Mouse (Mus musculus) ovary, postnatal 36 days (tissue): ENCODE measurements around the gene Kif19a.
A peak's percentile ranks its signal among the peaks of the same experiment; 100 is the strongest.

ENCODE experiments used
- DNase-seq: peaks from one replicate; pipeline ENCODE4 v3.0.0; 2022; ENCODE audit warnings: low spot score, mixed read lengths

Gene Kif19a

DNA sequence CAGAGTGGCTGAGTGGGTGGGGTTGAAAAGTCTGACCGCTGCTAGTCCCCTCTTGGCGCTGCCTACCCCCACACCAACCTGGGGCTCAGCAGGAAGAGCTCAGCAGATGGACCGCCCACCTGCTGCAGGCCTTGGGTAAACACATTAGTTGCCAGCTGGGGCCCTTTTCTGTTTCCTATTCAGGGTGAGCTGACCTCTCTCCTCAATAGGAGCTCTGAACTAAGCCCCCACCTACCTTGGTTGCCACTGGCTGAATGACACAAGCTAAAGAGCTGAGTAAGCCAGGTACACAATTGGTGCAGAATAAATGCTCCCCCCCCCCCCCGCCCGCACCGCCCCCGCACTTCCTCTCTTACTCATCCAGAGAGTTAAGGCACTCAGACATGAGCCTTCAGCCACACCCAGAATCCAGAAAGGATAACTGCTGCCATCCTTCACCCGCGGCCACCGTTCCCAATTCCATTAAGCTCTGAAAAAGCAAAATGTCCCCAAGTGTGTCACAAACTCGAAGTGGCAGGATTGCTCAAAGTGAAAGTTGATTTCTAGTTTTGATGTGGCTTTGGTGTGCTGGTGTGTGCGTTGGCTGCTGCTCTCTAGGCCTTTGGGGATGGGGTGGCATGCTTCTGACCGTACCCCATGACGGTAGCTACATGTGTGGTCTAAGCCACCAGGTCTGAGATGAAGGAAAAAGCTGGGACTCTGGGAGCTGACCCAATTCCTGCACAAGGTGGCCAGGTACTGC lies 42.7 kb downstream of the Kif19a start:
- no peak for DNase-seq

DNA sequence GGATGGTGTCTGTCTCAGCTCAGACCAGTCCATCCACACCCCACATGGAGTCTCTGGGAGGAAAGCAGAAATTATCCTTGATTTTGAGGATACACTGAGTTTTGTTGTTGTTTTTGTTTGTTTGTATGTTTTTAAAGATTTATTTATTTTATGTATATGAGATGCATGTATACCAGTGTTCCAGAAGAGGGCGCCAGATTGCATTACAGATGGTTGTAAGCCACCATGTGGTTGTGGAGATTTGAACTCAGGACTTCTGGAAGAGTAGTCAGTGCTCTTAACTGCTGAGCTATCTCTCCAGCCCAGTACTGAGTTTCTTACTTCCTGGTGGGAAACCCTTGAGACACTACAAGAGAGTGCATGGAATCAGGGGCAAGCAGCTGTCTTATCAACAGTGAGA lies 44.2 kb downstream of the Kif19a start:
- no peak for DNase-seq

- DNase-seq = no peak
Observed at GRCm38 (mm10) chr11:114810344-114810743, 45.2 kb downstream of the Kif19a start.

- peak; percentile 89 for DNase-seq
Observed at GRCm38 (mm10) chr11:114812731-114813240, 47.6 kb downstream of the Kif19a start.

DNA sequence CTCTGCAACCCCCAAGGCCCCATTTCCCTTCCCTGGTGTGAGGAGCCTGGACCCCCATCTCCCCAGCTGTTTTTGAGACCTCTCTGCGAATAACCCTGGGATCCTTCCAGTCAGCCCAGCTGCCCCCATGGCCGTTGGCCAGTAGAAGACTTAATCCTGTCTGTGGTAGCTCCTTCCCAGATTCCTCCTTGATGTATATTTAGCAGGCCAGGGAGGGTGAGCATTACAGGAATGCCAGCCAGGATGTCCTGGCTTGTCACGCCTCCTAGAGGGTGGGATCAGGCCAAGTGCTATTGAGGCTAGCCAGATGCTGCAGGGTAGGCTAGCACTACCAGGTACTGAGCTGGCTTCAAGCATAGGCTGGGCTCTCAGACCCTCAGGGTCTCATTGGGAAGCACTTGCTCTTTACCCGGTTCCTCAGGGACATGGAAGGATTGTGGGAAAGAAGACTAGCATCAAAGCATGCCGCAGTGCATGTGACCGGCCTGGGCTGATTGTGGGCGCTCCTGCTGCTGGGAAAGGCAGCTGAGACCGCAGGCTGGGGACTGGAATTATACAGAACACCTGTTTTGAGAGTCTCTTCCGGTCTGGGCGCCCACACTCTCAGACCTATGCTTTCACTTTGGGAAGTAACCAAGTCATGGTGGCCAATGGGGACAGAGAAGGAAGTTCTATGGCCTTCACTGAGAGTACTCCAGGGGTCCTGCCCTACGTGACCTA lies 49.8 kb downstream of the Kif19a start:
- no peak for DNase-seq

- DNase-seq = no peak
Observed at GRCm38 (mm10) chr11:114816934-114817333, 51.7 kb downstream of the Kif19a start.

DNA sequence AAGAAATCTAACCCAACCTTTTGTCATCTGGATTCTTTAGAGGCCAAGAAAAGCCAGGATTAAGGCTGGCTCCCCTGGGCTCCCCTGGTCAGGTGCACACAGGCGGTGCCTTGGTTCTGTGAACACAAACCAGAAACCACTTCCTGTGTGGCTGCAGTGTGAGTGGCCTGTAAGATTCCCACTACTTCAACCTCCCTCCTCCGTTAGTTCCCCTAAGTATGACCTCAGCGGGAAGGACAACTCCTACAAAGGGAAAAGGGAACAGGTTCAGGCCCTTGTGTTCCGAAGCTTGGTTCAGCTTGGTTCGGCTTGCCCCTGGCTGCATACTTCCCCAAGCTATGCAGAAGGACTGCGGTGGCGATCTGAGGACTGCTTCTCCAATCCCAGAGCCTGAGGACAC lies 53.0 kb downstream of the Kif19a start:
- DNase-seq = no peak

GRCm38 (mm10) chr11:114819110-114819509 lies 53.9 kb downstream of the Kif19a start:
- no peak for DNase-seq

DNA sequence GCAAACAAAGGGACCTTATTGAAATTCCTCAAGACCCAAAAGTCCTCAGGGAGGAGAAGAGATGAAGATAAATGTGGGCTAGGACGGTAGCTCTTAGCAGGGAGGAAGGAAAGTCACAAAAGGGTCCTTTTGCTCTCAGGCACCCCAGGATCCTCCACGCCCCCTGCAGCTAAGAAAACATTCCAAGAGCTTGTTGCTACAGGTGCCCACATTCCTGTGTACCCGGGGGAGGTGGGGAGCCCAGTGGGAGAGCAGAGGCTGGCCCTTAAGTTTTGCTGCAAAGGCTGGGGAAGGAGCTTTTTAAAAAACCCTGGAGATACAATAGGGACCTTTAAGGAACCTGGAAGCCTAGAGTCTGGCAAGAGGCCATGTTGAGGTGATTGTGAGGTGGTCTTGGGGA lies 55.3 kb downstream of the Kif19a start:
- no peak for DNase-seq

GRCm38 (mm10) chr11:114821325-114821724 lies 56.1 kb downstream of the Kif19a start:
- DNase-seq = no peak

DNA sequence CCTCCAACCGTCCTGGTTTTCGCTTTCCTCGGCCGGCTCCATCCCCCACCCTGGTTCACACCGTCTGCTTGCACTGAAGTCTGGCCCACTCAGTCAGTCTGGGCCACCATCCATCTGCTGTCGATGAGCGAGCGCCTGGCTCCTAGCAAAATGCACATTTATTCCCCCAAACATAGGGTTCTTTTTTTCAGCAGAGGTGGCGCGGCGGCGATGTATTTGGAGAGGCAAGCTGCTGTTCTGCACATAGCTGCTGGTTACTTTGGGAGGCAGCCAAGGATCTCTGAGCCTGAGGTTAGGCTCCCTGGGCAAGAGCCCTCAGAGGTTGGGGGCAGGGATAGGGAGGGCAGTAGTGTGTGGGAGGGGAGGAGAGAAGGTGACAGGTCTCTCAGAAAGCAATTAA lies 57.5 kb downstream of the Kif19a start:
- no peak for DNase-seq

DNA sequence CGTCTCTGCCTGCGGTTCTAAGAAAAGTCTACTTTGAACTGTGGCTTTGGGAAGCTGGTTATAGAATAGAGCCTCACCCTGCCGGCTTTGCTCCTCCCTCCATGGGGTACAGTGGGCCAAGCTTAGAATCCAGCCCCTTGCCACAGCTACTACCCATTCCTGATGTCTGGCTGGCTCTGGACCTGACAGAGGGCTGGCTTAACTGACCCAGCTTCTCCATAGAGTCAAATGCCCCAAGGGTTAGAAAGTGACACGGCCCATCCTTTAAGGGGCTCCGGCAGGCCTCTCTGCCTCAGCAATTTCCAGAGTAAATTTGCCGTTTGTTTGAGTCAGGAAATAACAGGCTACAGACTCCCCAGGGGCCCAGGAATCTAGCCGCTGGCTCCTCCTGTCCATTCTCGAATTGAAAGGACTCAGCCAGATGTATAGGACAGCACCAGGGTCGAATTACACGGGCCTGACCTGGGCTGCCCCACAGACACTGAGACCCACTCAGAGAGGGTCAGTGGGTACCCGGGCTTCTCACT lies 58.1 kb downstream of the Kif19a start:
- DNase-seq = no peak

DNA sequence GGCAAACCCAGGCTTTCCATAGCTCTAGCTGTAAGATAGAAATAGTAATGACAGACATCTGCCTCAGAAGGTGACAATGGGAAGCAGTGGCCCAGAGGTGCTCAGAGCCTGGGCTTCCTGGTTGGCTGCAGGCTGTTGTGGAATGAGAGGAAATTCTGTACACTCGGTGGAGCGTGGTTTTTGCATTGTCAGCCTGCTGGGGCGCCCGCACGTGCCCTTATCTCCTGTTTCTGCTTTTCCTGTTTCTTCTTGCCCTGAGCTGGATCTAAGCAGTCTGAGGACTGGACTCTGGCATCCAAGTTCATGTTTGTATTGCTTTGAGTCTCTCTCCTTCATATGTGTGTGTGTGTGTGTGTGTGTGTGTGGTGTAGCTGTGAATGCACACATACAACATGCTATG lies 61.5 kb downstream of the Kif19a start:
- no peak for DNase-seq

DNA sequence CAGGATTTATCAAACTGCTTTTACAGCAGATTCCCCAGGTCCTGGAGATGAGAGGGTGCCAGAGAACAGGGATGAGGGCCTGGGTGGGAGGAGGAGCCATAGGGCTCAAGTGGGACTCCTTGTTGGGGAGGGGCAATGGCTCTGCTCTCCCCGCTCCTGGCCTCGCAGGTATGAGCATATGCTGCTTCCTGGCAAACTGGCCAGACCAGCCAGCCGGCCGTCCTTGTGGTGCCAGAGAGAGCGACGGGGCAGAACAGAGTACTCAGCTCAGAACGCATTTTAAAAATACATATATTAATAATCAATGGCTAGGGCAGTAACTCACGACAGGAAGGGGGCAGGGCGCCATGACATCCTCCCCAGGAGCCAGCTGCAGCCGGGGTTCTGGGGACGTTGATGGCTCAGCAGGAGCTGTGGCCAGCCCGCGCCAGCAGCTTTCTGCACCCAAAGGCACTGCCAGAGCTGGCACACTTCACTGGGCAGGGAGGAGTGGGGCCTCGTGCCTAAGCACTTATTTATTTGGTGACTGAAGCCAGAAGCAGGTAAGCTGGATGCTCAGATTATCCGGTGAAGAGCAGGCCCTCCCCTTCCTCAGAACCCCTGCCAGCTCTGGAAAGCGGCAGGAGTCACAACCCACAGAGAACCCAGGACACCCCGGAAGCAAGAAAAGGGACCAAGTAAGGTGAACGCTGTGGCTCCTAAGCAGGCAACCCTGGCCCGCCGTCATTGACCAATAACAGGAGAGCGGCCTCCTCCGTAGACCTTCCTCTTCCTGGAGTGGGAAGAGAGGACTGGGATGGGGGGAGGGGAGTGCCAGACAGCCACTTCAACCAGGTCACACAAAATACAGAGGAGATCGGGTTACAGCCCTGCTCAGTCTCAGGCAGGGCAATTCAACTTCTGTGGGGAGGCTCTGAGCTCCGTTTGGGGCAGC lies 64.6 kb downstream of the Kif19a start:
- DNase-seq = peak; percentile 66

- DNase-seq = no peak
Observed at GRCm38 (mm10) chr11:114830433-114830773, 65.2 kb downstream of the Kif19a start.

GRCm38 (mm10) chr11:114833166-114833565 lies 68.0 kb downstream of the Kif19a start:
- no peak for DNase-seq
